Mouse (Mus musculus) cerebellum, postnatal 36 days (tissue): ENCODE results near the gene Ebna1bp2.
A peak's percentile ranks its signal among the peaks of the same experiment; 100 is the strongest.

Source experiments
- DNase-seq, 2 experiments: peaks; one replicate each; pipeline ENCODE4 v3.0.0; 2021 to 2022; ENCODE audit warnings: mixed read lengths in 2 of 2

Ebna1bp2 gene

GRCm38 (mm10) chr4:118620279-118620966 lies at the start of gene Ebna1bp2, which contains the start of gene Cfap57:
Gene Ebna1bp2, plus strand, starts transcription at chr4:118620799.
Gene Cfap57, minus strand, starts transcription at chr4:118620777.
- peak; percentile 88 to 93 for DNase-seq

- no peak for DNase-seq
These were observed 49.2 kb upstream of the Ebna1bp2 start for GRCm38 (mm10) chr4:118571441-118571840.

- peak; percentile 76 to 77 for DNase-seq
These were observed 44.5 kb upstream of the Ebna1bp2 start for GRCm38 (mm10) chr4:118576097-118576496.

DNA sequence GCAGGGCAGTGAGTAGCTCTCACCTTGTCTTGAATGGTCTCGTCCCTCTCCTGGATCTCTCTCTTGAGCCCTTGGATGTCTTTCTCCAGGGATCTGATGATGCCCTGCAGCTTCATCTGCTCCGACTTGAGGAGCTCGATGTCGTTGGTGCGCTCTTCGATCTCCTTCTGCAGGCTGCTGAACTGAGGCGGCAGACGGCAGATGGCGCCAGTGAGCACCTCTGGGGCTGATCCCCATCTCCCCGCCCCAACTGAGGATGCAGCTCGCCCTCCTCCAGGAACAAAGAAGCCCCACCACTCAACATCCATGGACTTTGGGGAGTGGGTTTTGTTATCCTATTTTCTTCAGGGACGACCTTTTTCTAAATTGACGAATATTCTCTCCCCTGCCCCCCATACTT lies 41.3 kb upstream of the Ebna1bp2 start:
- DNase-seq = peak in 1 of 2 experiments; percentile 28

GRCm38 (mm10) chr4:118581508-118581907 lies 39.1 kb upstream of the Ebna1bp2 start:
- no peak for DNase-seq

DNA sequence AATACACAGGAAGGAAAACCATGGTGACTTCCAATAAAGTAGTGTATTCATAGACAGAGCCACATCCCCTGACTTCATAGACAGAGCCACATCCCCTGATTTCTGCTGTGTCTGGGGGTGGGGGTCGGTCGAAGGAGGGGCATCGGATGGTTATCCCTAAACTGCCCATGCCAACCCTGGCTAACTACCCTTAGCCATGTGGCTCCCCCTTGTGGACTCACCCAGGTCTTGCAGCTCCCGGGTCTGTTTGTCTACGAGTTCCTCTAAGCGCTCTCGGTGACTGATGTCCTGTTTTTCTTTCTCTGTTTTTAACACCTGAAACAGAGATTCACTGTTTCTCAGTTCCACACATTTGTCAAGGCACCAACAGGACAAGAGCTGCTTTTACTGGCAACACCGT lies 38.0 kb upstream of the Ebna1bp2 start:
- DNase-seq = no peak

DNA sequence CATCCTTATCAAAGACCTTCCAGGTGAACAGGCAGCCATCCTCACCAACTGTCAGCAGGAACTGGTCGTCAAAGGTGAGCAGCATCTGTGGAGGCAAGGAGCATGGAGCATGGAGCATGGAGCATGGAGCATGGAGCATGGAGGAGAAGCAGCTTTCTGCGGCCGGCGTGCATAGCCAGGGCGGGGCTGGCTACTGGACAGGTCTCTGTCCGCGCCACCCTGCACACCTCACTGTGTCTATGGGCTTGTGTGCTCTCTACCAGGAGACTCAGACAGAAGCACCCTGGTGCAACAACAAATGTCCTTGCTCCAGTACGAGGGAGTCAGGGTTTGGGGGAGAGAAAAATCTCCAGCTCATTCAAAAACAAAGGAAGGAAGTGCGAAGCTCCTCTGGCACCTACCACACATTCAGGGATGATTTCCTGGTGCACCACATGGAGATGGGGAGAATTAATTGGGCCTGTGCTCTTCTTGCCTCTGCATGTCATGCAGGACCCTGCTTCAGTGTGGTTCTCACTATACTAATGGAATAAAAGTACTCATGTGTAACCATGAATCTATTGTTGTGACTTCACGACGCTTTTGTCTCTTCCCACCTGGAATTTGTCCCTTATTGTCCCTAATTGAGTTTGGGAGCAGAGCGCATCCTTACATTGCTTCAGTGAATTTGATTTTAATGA lies 31.4 kb upstream of the Ebna1bp2 start:
- no peak for DNase-seq

- DNase-seq = no peak
These were observed 30.9 kb upstream of the Ebna1bp2 start for GRCm38 (mm10) chr4:118589733-118590130.

DNA sequence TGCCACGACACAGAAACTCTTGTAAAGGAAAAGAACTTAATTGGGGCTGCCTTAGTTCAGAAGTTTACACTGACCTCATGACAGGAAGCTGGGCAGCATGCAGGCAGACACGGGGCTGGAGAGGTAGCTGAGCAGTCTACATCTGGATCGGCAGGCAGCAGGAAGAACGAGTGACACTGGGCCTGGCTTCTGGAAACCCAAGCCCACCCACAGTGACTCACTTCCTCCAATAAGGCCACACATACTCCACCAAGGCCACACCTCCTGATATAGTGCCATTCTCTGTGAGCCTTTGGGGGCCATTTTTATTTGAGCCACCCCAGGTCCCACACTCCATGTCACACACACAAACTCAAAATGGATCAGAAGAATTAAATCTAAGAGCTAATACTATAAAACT lies 16.5 kb upstream of the Ebna1bp2 start:
- DNase-seq = no peak

DNA sequence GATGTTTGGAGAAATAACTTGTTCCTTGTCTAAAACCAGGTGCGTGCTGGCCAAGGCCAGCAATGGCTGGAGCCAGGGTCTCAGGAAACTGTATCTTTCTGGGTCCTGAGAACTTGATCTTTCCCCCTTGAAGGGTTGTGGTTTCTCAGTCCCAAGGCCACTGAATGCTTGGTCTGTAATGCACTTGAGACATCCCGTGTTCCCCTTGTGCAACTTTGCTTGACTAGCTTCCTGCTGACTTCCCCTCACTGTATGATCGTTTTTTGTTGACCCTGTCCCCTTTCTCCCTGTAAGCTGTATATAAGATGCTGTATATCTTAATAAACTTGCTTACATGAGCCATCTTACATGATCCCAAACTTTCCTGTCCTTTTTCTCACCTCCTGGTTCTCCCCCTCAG lies 10.8 kb upstream of the Ebna1bp2 start:
- DNase-seq = no peak

DNA sequence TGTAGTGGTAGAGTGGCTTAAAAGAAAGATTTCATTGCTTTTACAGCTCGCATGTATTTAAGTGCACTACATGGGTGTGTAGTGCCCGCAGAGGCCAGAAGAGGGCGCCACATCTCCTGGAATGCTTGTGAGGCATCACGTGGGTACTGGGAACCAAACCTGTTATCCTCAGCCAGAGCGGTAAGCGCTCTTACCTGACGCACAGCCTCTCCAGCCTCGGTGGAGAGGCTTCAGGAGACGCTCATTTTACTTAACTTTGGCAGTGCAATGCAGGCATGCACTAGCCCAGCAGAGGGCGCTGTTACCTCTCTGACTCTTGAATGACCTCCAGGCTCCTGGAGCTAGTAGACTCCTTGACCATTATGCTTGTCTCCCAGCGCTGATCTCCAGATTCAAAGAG lies 8.0 kb upstream of the Ebna1bp2 start:
- DNase-seq = peak; percentile 12 to 14

GRCm38 (mm10) chr4:118615412-118615811 lies 5.2 kb upstream of the Ebna1bp2 start:
- DNase-seq = no peak

DNA sequence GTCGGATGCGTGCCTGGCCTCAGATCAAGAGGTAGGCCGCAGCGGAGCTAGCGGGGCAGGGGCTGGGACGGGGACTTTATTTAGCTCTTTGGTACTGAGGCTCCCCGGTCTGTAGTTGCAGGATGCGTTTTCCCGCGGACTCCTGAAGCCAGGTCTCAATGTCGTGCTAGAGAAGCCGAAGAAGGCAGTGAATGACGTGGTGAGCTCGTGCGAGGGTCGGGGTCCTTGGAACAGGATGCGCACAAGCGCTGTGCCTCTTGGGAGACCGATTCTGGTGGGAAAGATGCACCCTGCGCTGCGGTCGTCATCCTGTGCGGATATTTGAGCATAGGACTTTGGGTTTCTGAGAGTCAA lies 345 bp downstream of the Ebna1bp2 start:
- DNase-seq = no peak

GRCm38 (mm10) chr4:118621781-118622180 lies 1.2 kb downstream of the Ebna1bp2 start:
- DNase-seq = no peak

- DNase-seq = no peak
These were observed 9.7 kb downstream of the Ebna1bp2 start for GRCm38 (mm10) chr4:118630261-118630660.

DNA sequence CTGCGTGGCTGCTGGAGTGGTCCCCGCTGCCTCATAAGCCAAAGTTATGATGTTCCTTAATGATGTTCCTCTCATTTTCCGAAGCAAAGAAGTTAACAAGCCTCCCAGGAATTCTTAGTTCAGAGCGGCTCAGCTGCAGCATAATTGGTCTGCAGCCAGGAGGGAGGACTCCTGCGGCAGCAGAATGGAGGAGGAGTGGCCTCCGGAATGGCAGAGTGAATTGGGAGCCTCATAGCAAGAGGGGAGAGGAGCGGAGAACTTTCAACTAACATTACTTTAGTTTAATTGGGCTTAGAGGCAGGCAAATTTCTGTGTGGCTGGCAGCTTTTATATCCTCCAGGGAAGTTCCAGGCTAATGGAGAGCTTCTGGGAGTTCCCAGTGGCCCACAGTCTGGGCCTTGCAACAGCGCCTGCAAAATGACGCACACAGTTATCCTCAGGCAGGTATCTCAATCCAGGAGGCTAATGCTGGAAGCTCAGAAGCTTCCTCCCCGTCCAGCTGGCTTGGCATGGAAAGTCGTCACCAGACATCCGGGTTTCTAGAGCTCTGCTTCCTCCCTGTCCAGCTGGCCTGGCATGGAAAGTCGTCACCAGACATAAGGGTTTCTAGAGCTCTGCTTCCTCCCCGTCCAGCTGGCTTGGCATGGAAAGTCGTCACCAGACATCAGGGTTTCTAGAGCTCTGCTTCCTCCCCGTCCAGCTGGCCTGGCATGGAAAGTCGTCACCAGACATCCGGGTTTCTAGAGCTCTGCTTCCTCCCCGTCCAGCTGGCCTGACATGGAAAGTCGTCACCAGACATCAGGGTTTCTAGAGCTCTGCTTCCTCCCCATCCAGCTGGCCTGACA lies 22.0 kb downstream of the Ebna1bp2 start:
- no peak for DNase-seq

- peak; percentile 40 to 44 for DNase-seq
These were observed 24.6 kb downstream of the Ebna1bp2 start for GRCm38 (mm10) chr4:118645234-118645633.

- DNase-seq = no peak
These were observed 38.1 kb downstream of the Ebna1bp2 start, which contains the start of gene Olfr62 for GRCm38 (mm10) chr4:118658652-118659051. Gene Olfr62, plus strand, starts transcription at chr4:118658952.
